30 mouse cellular contexts compared by ENCODE assay signal in genomic region chr6:8979237-8979871, GRCm38 (mm10). TPM values are rescaled to one million over a fixed set of nuclear protein-coding genes. Genes with fewer than 3 reads are reported as not detected.
A peak's percentile ranks its signal among the peaks of the same experiment; 100 is the strongest.
DNase-seq lines count a peak whose midpoint lies in the region; ATAC-seq and TF ChIP-seq lines count a peak whose summit lies in the region.
"Had no signal": no experiment of that assay in that cellular context is flagged by ENCODE, and none has a peak within 500 bp of the region (broad histone marks: within the 10 kb centered on the region; RNA-seq: fewer than 3 reads in every experiment).

No protein-coding gene starts in this region.

- H3K27me3 ChIP-seq in midbrain, embryonic 15.5 days (replicated peaks) = no peaks in the 10 kb centered on the region
- no peaks in the 10 kb centered on the region for H3K27me3 ChIP-seq in midbrain, embryonic 11.5 days (ENCODE audit: control insufficient read depth, insufficient read depth, low read length)
- no peaks in the 10 kb centered on the region for H3K27me3 ChIP-seq in hindbrain, embryonic 11.5 days (ENCODE audit: control insufficient read depth, insufficient read depth, low read length)
- H3K27me3 ChIP-seq in hindbrain, embryonic 16.5 days (replicated peaks; ENCODE audit: control insufficient read depth, insufficient read depth, low read length) = no peaks in the 10 kb centered on the region
- H3K27me3 ChIP-seq: embryonic facial prominence, embryonic 13.5 days; heart, embryonic 12.5 days; liver, embryonic 12.5 days had no signal

- peaks cover 2% of the 10 kb centered on the region; the same call in 1 of the 2 replicates for H3K4me1 ChIP-seq in midbrain, embryonic 15.5 days
- H3K4me1 ChIP-seq in midbrain, embryonic 11.5 days (ENCODE audit: control insufficient read depth, insufficient read depth, low read length) = no peaks in the 10 kb centered on the region
- H3K4me1 ChIP-seq in hindbrain, embryonic 11.5 days (replicated peaks; ENCODE audit: control insufficient read depth, insufficient read depth, low read length) = no peaks in the 10 kb centered on the region
- no peaks in the 10 kb centered on the region for H3K4me1 ChIP-seq in hindbrain, embryonic 16.5 days (ENCODE audit: control insufficient read depth, insufficient read depth, low read depth, low read length)
- H3K4me1 ChIP-seq: embryonic facial prominence, embryonic 13.5 days; heart, embryonic 12.5 days; liver, embryonic 12.5 days had no signal

- no peak for TF ChIP-seq POLR2A in brain, embryonic 14.5 days (IDR thresholded peaks at IDR 0.05; ENCODE audit: borderline replicate concordance, extremely low read depth, insufficient read depth, insufficient read length, poor library complexity, severe bottlenecking)

- no peaks in the 10 kb centered on the region for H3K36me3 ChIP-seq in midbrain, embryonic 15.5 days (replicated peaks)
- no peaks in the 10 kb centered on the region for H3K36me3 ChIP-seq in midbrain, embryonic 11.5 days (ENCODE audit: control insufficient read depth, insufficient read depth, low read length)
- no peaks in the 10 kb centered on the region for H3K36me3 ChIP-seq in hindbrain, embryonic 11.5 days (ENCODE audit: control insufficient read depth, insufficient read depth, low read length)
- H3K36me3 ChIP-seq in hindbrain, embryonic 16.5 days (ENCODE audit: control insufficient read depth, insufficient read depth, low read length) = no peaks in the 10 kb centered on the region
- H3K36me3 ChIP-seq: embryonic facial prominence, embryonic 13.5 days; heart, embryonic 12.5 days; liver, embryonic 12.5 days had no signal

- WGBS in midbrain, embryonic 15.5 days = 39% methylated on average over 4 of the region's 4 CpGs
- WGBS in midbrain, embryonic 11.5 days = 50% methylated on average over 4 of the region's 4 CpGs
- 17% methylated on average over 4 of the region's 4 CpGs for WGBS in hindbrain, embryonic 11.5 days
- WGBS in hindbrain, embryonic 16.5 days = 25% methylated on average over 4 of the region's 4 CpGs

- intact Hi-C loops in gastrocnemius, postnatal 14 days (cut with DNase I; ENCODE audit: low total_unique reads) = no loop called here

- H3K27ac ChIP-seq in midbrain, embryonic 15.5 days = no peak overlapping the region
- H3K27ac ChIP-seq in midbrain, embryonic 11.5 days (ENCODE audit: low read depth, low read length) = no peak overlapping the region
- no peak overlapping the region for H3K27ac ChIP-seq in hindbrain, embryonic 11.5 days (ENCODE audit: low read depth, low read length)
- H3K27ac ChIP-seq in hindbrain, embryonic 16.5 days (ENCODE audit: low read depth, low read length) = no peak overlapping the region
- H3K27ac ChIP-seq: embryonic facial prominence, embryonic 13.5 days; gastrocnemius, adult 2 months; heart, adult 2 months; layer of hippocampus, adult 2 months; liver, embryonic 12.5 days; macrophage had no signal

- no peak overlapping the region for H3K4me2 ChIP-seq in midbrain, embryonic 15.5 days
- no peak overlapping the region for H3K4me2 ChIP-seq in midbrain, embryonic 11.5 days
- no peak overlapping the region for H3K4me2 ChIP-seq in hindbrain, embryonic 11.5 days (replicated peaks; ENCODE audit: low read depth, low read length)
- no peak overlapping the region for H3K4me2 ChIP-seq in hindbrain, embryonic 16.5 days (ENCODE audit: low read length)
- H3K4me2 ChIP-seq: embryonic facial prominence, embryonic 13.5 days; heart, embryonic 12.5 days; liver, embryonic 12.5 days had no signal

- no peak for TF ChIP-seq CTCF in brain, embryonic 14.5 days (IDR thresholded peaks at IDR 0.05; ENCODE audit: borderline replicate concordance, extremely low read depth, insufficient read depth, insufficient read length)

- no peak overlapping the region for H3K4me3 ChIP-seq in midbrain, embryonic 15.5 days
- no peak overlapping the region for H3K4me3 ChIP-seq in midbrain, embryonic 11.5 days (ENCODE audit: low read depth, low read length)
- no peak overlapping the region for H3K4me3 ChIP-seq in hindbrain, embryonic 11.5 days (ENCODE audit: low read depth, low read length)
- H3K4me3 ChIP-seq in hindbrain, embryonic 16.5 days (ENCODE audit: low read length) = no peak overlapping the region
- H3K4me3 ChIP-seq: embryonic facial prominence, embryonic 13.5 days; gastrocnemius, adult 2 months; heart, adult 2 months; heart, embryonic 12.5 days; layer of hippocampus, adult 2 months; liver, embryonic 12.5 days had no signal

- no peak overlapping the region for H3K9ac ChIP-seq in midbrain, embryonic 15.5 days
- H3K9ac ChIP-seq in midbrain, embryonic 11.5 days (ENCODE audit: low read length) = no peak overlapping the region
- H3K9ac ChIP-seq in hindbrain, embryonic 11.5 days (ENCODE audit: low read depth, low read length) = no peak overlapping the region
- H3K9ac ChIP-seq in hindbrain, embryonic 16.5 days (ENCODE audit: low read depth, low read length) = no peak overlapping the region
- H3K9ac ChIP-seq: embryonic facial prominence, embryonic 13.5 days; heart, embryonic 12.5 days; liver, embryonic 12.5 days; liver, postnatal 0 days had no signal

- DNase-seq in midbrain, embryonic 11.5 days (ENCODE audit: low spot score, missing footprints) = no peak
- peak; percentile 7 for DNase-seq in brain, embryonic 14.5 days (ENCODE audit: low read depth)
- peak; percentile 24 for DNase-seq in hindbrain, embryonic 11.5 days (ENCODE audit: low spot score)
- DNase-seq in gastrocnemius, postnatal 14 days = no peak
- DNase-seq in adrenal gland, postnatal 25 days = no peak
- no peak for DNase-seq in spleen, adult 12 weeks (ENCODE audit: low spot score)
- DNase-seq: adrenal gland, postnatal 10 days; B cell, adult 2 months; cerebellum, adult 11-12 months; cerebellum, adult 9-11 months; gastrocnemius, adult 2 months; heart, adult 2 months; heart, postnatal 4 days; kidney, adult 18-20 months; kidney, postnatal 36 days; liver, postnatal 0 days; retina, postnatal 1 day; right cerebral cortex, postnatal 25 days; spleen, adult 18-20 months; thymus, postnatal 14 days had no signal

- H3K9me3 ChIP-seq in midbrain, embryonic 15.5 days = no peaks in the 10 kb centered on the region
- no peaks in the 10 kb centered on the region for H3K9me3 ChIP-seq in midbrain, embryonic 11.5 days (ENCODE audit: control insufficient read depth, low read length)
- H3K9me3 ChIP-seq in hindbrain, embryonic 11.5 days (ENCODE audit: control insufficient read depth, low read length) = no peaks in the 10 kb centered on the region
- H3K9me3 ChIP-seq in hindbrain, embryonic 16.5 days (ENCODE audit: control insufficient read depth, low read length) = no peaks in the 10 kb centered on the region
- H3K9me3 ChIP-seq: embryonic facial prominence, embryonic 13.5 days; heart, embryonic 12.5 days; liver, embryonic 12.5 days had no signal

- peak; percentile 37; the same call in 1 of the 2 replicates for ATAC-seq in midbrain, embryonic 15.5 days (replicated peaks)
- no peak for ATAC-seq in midbrain, embryonic 11.5 days (ENCODE audit: low FRiP score)
- ATAC-seq in hindbrain, embryonic 11.5 days (ENCODE audit: low FRiP score) = peak; percentile 84
- ATAC-seq in hindbrain, embryonic 16.5 days = peak; percentile 73
- ATAC-seq: forebrain, embryonic 16.5 days; liver, embryonic 12.5 days; liver, postnatal 0 days had no signal

RNA-seq across cellular contexts. Expression of gene Nxph1, which starts 31.1 kb away (rescaled TPM):
- polyA plus RNA-seq in midbrain, embryonic 15.5 days (2015; fragmentation: Nextera tagmentation; extraction: Ambion mirVana) = 75.8 and 79.2 TPM in 2 replicates
- polyA plus RNA-seq in midbrain, embryonic 11.5 days (2014; fragmentation: Nextera tagmentation; extraction: Ambion mirVana) = 4.8 and 5.2 TPM in 2 replicates
- 32.0 and 42.6 TPM in 2 replicates for polyA plus RNA-seq in brain, embryonic 14.5 days (2012; rRNA removed)
- 10.1 and 12.8 TPM in 2 replicates for polyA plus RNA-seq in hindbrain, embryonic 11.5 days (2014; fragmentation: Nextera tagmentation; extraction: Ambion mirVana)
- 90.3 and 101 TPM in 2 replicates for polyA plus RNA-seq in hindbrain, embryonic 16.5 days (2015; fragmentation: Nextera tagmentation; extraction: Ambion mirVana)
- total RNA-seq in gastrocnemius, postnatal 14 days (2021) = not detected
- total RNA-seq in adrenal gland, postnatal 25 days (2021) = 0.43 and 1.2 TPM in 2 replicates
- total RNA-seq: gastrocnemius, adult 2 months; heart, adult 2 months; megakaryocyte-erythroid progenitor cell, adult 5-6 weeks; monocyte, adult 5-6 weeks had no signal
- polyA plus RNA-seq: heart, adult 2 months; liver, embryonic 12.5 days; liver, postnatal 0 days; macrophage had no signal

Comparison
In these comparisons a context has a peak if more than half of its experiments do, and no peak if none do; other contexts are left out.
1. DNase-seq: peak in brain, embryonic 14.5 days (single experiment) and hindbrain, embryonic 11.5 days (single experiment); none in midbrain, embryonic 11.5 days (single experiment), gastrocnemius, postnatal 14 days (single experiment), adrenal gland, postnatal 25 days (single experiment) and spleen, adult 12 weeks (single experiment).